Mouse (Mus musculus): ENCODE measurements at regions not wholly inside any gene's neighbourhood (a gene's known extent, or its start where the extent isn't known, plus 50 kb on each side); places are given as distances from the start of the nearest gene placed in this dataset.
A peak's percentile ranks its signal among the peaks of the same experiment; 100 is the strongest.

DNA sequence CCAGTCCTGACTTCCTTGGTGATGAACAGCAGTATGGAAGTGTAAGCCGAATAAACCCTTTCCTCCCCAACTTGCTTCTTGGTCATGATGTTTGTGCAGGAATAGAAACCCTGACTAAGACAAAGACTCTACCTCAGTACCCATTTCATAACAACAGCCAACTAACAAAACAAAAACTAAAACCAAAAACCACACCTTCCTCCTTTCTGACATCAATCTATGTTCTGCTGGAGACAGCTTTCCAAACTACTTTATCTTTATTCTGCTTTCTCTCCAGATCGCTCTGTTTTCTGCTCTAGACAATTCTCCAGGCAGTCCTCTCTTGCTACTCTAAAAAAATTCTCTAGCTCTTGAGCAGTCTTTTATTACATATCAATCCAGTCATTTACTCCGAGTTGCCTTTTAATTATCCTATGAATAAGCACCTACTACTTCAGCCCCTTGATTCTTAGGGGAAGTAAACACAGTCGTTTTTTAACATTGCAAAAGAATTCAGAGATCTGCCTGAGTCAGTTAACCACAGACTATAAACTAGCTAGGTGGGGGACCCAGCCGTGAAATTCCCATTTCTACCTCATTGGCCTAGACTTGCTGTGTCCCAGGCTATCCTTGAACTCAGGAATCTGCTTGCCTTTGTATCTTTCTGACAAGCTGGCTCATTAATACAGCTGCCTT lies 159.1 kb downstream of the Pfkfb3 start:
- H3K4me3 ChIP-seq (ENCODE audit: low read depth, low read length): no peak overlapping the region
- no peaks in the 10 kb centered on the region for H3K36me3 ChIP-seq (ENCODE audit: control insufficient read depth, insufficient read depth, low read length)
- no peak overlapping the region for H3K4me2 ChIP-seq (ENCODE audit: low read length)
- H3K27me3 ChIP-seq (ENCODE audit: control insufficient read depth, insufficient read depth, low read depth, low read length): 0 out of 2 replicates have a peak, but pooled peaks cover 2% of the 10 kb centered on the region
- no peak overlapping the region for H3K27ac ChIP-seq (ENCODE audit: low read length)
- H3K4me1 ChIP-seq (ENCODE audit: control insufficient read depth, insufficient read depth, low read length): no peaks in the 10 kb centered on the region
- H3K9ac ChIP-seq (ENCODE audit: low read depth, low read length): no peak overlapping the region
- H3K9me3 ChIP-seq (replicated peaks; ENCODE audit: control insufficient read depth, low read length, poor library complexity, severe bottlenecking): no peaks in the 10 kb centered on the region
- WGBS: 72% methylated on average over 4 of the region's 5 CpGs
- ATAC-seq: no peak

DNA sequence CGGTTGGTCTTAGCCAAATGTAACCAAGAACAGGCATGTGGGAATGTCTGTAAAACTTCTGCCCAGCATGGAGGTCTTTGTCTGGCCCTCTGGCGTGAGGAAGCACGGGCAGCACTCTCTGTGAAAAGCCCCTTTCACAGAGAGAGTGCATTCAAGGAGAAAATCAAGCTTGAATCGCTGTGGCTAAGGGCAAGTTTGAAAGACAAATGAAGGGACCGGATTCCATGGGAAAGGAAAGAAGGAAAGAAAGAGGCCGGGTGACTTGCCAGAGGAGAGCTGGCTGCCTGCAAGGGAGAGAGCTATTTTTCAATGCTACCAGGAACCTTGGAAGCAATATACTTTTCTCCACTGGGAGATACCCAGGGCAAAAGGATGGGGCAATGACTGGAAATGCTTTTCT lies 162.2 kb downstream of the Pfkfb3 start:
- H3K9ac ChIP-seq (ENCODE audit: low read depth, low read length): no peak overlapping the region
- no peaks in the 10 kb centered on the region for H3K9me3 ChIP-seq (replicated peaks; ENCODE audit: control insufficient read depth, low read length, poor library complexity, severe bottlenecking)
- H3K27ac ChIP-seq (ENCODE audit: low read length): 0 out of 2 replicates have a peak overlapping the region, but pooled peaks have one; percentile 24
- 0 out of 2 replicates have a peak, but pooled peaks cover 2% of the 10 kb centered on the region for H3K27me3 ChIP-seq (ENCODE audit: control insufficient read depth, insufficient read depth, low read depth, low read length)
- no peaks in the 10 kb centered on the region for H3K4me1 ChIP-seq (ENCODE audit: control insufficient read depth, insufficient read depth, low read length)
- peak; percentile 83 for ATAC-seq
- no peak overlapping the region for H3K4me3 ChIP-seq (ENCODE audit: low read depth, low read length)
- H3K36me3 ChIP-seq (ENCODE audit: control insufficient read depth, insufficient read depth, low read length): no peaks in the 10 kb centered on the region
- WGBS: 3% methylated on average over 6 of the region's 6 CpGs
- no peak overlapping the region for H3K4me2 ChIP-seq (ENCODE audit: low read length)

GRCm38 (mm10) chr2:11390667-11391334 lies 163.1 kb downstream of the Pfkfb3 start:
- Histone ChIP-seq H3K9me3 (replicated peaks; ENCODE audit: control insufficient read depth, low read length, poor library complexity, severe bottlenecking) (no peaks in the 10 kb centered on the region), H3K4me1 (ENCODE audit: control insufficient read depth, insufficient read depth, low read length) (no peaks in the 10 kb centered on the region), H3K4me2 (ENCODE audit: low read length) (no peak overlapping the region), H3K9ac (ENCODE audit: low read depth, low read length) (no peak overlapping the region), H3K27ac (ENCODE audit: low read length) (no peak overlapping the region), H3K36me3 (ENCODE audit: control insufficient read depth, insufficient read depth, low read length) (no peaks in the 10 kb centered on the region), H3K27me3 (ENCODE audit: control insufficient read depth, insufficient read depth, low read depth, low read length) (0 out of 2 replicates have a peak, but pooled peaks cover 2% of the 10 kb centered on the region), H3K4me3 (ENCODE audit: low read depth, low read length) (no peak overlapping the region)
- ATAC-seq: no peak
- 64% methylated on average over 6 of the region's 6 CpGs for WGBS

DNA sequence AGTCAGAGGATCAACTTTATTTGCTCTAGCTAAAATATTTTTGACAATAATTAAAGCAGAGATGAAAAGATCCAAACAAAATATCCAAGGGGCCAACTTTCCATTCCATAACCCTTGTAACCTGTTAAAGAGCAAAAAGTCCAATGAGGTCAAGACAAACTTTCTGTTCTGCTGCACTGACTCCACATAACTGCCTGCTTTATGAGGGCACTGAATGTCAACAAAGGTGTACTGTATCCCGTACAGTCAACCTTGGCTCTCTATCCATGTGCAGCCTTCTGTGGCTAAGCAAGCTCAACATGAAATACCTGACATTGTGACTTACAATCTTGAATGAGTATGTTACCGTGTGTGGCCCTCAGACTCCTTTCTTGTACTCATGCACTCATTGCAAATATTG lies 166.3 kb downstream of the Pfkfb3 start:
- WGBS: 92% methylated on average over 2 of the region's 2 CpGs
- 0 out of 2 replicates have a peak, but pooled peaks cover 2% of the 10 kb centered on the region for H3K27me3 ChIP-seq (ENCODE audit: control insufficient read depth, insufficient read depth, low read depth, low read length)

GRCm38 (mm10) chr2:11383815-11384214 lies 170.1 kb downstream of the Pfkfb3 start:
- no peak overlapping the region for H3K9ac ChIP-seq (ENCODE audit: low read depth, low read length)
- 79% methylated on average over 2 of the region's 2 CpGs for WGBS
- H3K4me1 ChIP-seq (ENCODE audit: control insufficient read depth, insufficient read depth, low read length): no peaks in the 10 kb centered on the region
- no peak overlapping the region for H3K27ac ChIP-seq (ENCODE audit: low read length)
- ATAC-seq: no peak
- no peaks in the 10 kb centered on the region for H3K9me3 ChIP-seq (replicated peaks; ENCODE audit: control insufficient read depth, low read length, poor library complexity, severe bottlenecking)
- H3K4me3 ChIP-seq (ENCODE audit: low read depth, low read length): no peak overlapping the region
- H3K36me3 ChIP-seq (ENCODE audit: control insufficient read depth, insufficient read depth, low read length): no peaks in the 10 kb centered on the region
- no peaks in the 10 kb centered on the region for H3K27me3 ChIP-seq (ENCODE audit: control insufficient read depth, insufficient read depth, low read depth, low read length)
- H3K4me2 ChIP-seq (ENCODE audit: low read length): no peak overlapping the region

More for the DNA sequence above, 166.3 kb downstream of the Pfkfb3 start:
- Histone ChIP-seq H3K27ac (ENCODE audit: low read length) (no peak overlapping the region), H3K9ac (ENCODE audit: low read depth, low read length) (no peak overlapping the region), H3K4me2 (ENCODE audit: low read length) (no peak overlapping the region), H3K36me3 (ENCODE audit: control insufficient read depth, insufficient read depth, low read length) (no peaks in the 10 kb centered on the region), H3K4me1 (ENCODE audit: control insufficient read depth, insufficient read depth, low read length) (no peaks in the 10 kb centered on the region), H3K4me3 (ENCODE audit: low read depth, low read length) (no peak overlapping the region), H3K9me3 (replicated peaks; ENCODE audit: control insufficient read depth, low read length, poor library complexity, severe bottlenecking) (no peaks in the 10 kb centered on the region)
- ATAC-seq: no peak

GRCm38 (mm10) chr2:11377213-11377612 lies 176.7 kb downstream of the Pfkfb3 start:
- Histone ChIP-seq H3K4me1 (ENCODE audit: control insufficient read depth, insufficient read depth, low read length) (no peaks in the 10 kb centered on the region), H3K27ac (ENCODE audit: low read length) (no peak overlapping the region), H3K36me3 (ENCODE audit: control insufficient read depth, insufficient read depth, low read length) (no peaks in the 10 kb centered on the region), H3K9me3 (replicated peaks; ENCODE audit: control insufficient read depth, low read length, poor library complexity, severe bottlenecking) (no peaks in the 10 kb centered on the region), H3K9ac (ENCODE audit: low read depth, low read length) (no peak overlapping the region), H3K4me3 (ENCODE audit: low read depth, low read length) (no peak overlapping the region), H3K27me3 (ENCODE audit: control insufficient read depth, insufficient read depth, low read depth, low read length) (no peaks in the 10 kb centered on the region), H3K4me2 (ENCODE audit: low read length) (no peak overlapping the region)
- no peak for ATAC-seq
- 81% methylated on average over 2 of the region's 2 CpGs for WGBS

GRCm38 (mm10) chr2:11375726-11376454 lies 178.0 kb downstream of the Pfkfb3 start:
- H3K9ac ChIP-seq (ENCODE audit: low read depth, low read length): no peak overlapping the region
- no peak overlapping the region for H3K4me2 ChIP-seq (ENCODE audit: low read length)
- no peaks in the 10 kb centered on the region for H3K36me3 ChIP-seq (ENCODE audit: control insufficient read depth, insufficient read depth, low read length)
- ATAC-seq: no peak
- H3K27me3 ChIP-seq (ENCODE audit: control insufficient read depth, insufficient read depth, low read depth, low read length): no peaks in the 10 kb centered on the region
- H3K27ac ChIP-seq (ENCODE audit: low read length): no peak overlapping the region
- H3K4me3 ChIP-seq (ENCODE audit: low read depth, low read length): no peak overlapping the region
- no peaks in the 10 kb centered on the region for H3K9me3 ChIP-seq (replicated peaks; ENCODE audit: control insufficient read depth, low read length, poor library complexity, severe bottlenecking)
- H3K4me1 ChIP-seq (ENCODE audit: control insufficient read depth, insufficient read depth, low read length): no peaks in the 10 kb centered on the region
- 75% methylated on average over 10 of the region's 10 CpGs for WGBS

DNA sequence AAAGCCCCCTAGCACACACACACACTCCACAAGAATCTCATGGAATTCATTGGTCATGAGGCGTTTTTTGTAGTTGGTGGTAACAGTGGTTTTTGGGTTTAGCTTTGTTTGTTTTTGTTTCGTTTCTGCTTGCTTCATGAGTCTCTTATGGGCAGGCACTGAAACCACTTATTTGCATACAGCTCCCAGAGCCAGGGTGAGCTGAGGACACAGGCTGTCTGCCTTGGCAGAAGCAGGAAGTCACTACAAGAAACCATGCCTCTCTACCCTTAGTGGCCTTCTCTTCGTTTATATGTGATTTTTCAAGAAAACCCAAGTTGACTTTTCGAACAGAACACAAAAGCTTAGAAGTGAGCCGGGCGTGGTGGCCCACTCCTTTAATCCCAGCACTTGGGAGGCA lies 178.8 kb downstream of the Pfkfb3 start:
- ATAC-seq: no peak
- Histone ChIP-seq H3K27me3 (ENCODE audit: control insufficient read depth, insufficient read depth, low read depth, low read length) (no peaks in the 10 kb centered on the region), H3K4me3 (ENCODE audit: low read depth, low read length) (no peak overlapping the region), H3K4me1 (ENCODE audit: control insufficient read depth, insufficient read depth, low read length) (no peaks in the 10 kb centered on the region), H3K9ac (ENCODE audit: low read depth, low read length) (no peak overlapping the region), H3K27ac (ENCODE audit: low read length) (no peak overlapping the region), H3K36me3 (ENCODE audit: control insufficient read depth, insufficient read depth, low read length) (no peaks in the 10 kb centered on the region), H3K9me3 (replicated peaks; ENCODE audit: control insufficient read depth, low read length, poor library complexity, severe bottlenecking) (no peaks in the 10 kb centered on the region), H3K4me2 (ENCODE audit: low read length) (no peak overlapping the region)
- WGBS: 74% methylated on average over 6 of the region's 6 CpGs

DNA sequence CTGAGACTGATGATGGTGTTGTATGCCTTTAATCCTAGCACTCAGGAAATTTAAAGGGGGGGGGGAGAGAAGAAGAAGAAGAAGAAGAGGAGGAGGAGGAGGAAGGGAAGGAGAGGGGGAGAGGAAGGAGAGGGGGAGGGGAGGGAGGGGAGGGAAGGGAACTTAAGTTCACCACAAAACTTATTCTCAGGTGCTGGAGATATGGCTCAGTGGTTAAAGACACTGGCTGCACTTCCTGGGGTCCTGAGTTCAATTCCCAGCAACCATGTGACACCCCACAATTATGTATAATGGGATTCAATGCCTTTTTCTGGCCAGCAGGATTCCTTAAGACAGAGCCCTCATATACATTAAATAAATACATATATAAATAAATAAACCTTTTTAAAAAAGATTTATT lies 183.6 kb downstream of the Pfkfb3 start:
- H3K4me1 ChIP-seq (ENCODE audit: control insufficient read depth, insufficient read depth, low read length): no peaks in the 10 kb centered on the region
- H3K4me3 ChIP-seq (ENCODE audit: low read depth, low read length): no peak overlapping the region
- no peaks in the 10 kb centered on the region for H3K36me3 ChIP-seq (ENCODE audit: control insufficient read depth, insufficient read depth, low read length)
- H3K4me2 ChIP-seq (ENCODE audit: low read length): no peak overlapping the region
- no peaks in the 10 kb centered on the region for H3K9me3 ChIP-seq (replicated peaks; ENCODE audit: control insufficient read depth, low read length, poor library complexity, severe bottlenecking)
- H3K27me3 ChIP-seq (ENCODE audit: control insufficient read depth, insufficient read depth, low read depth, low read length): no peaks in the 10 kb centered on the region
- H3K9ac ChIP-seq (ENCODE audit: low read depth, low read length): no peak overlapping the region
- H3K27ac ChIP-seq (ENCODE audit: low read length): no peak overlapping the region
- ATAC-seq: no peak

All from midbrain, embryonic 16.5 days (tissue).